Mouse (Mus musculus): ENCODE measurements at regions not wholly inside any gene's neighbourhood (a gene's known extent, or its start where the extent isn't known, plus 50 kb on each side); places are given as distances from the start of the nearest gene placed in this dataset.
A peak's percentile ranks its signal among the peaks of the same experiment; 100 is the strongest.

GRCm38 (mm10) chr6:84472287-84472686 lies 121.4 kb downstream of the Cyp26b1 start:
- 31% methylated on average over 3 of the region's 3 CpGs for WGBS

GRCm38 (mm10) chr6:84467319-84467718 lies 126.4 kb downstream of the Cyp26b1 start:
- WGBS, result 84% methylated on average over 3 of the region's 3 CpGs
- H3K4me2 ChIP-seq (replicated peaks; ENCODE audit: low read depth, low read length), result no peak overlapping the region
- ATAC-seq (no peak), DNase-seq (ENCODE audit: low spot score) (no peak)
- no peak overlapping the region for H3K4me3 ChIP-seq (ENCODE audit: low read depth, low read length)
- H3K4me1 ChIP-seq (ENCODE audit: insufficient read depth, low read depth, low read length), result no peaks in the 10 kb centered on the region
- H3K9ac ChIP-seq (replicated peaks; ENCODE audit: low read depth), result no peak overlapping the region
- no peaks in the 10 kb centered on the region for H3K36me3 ChIP-seq (ENCODE audit: insufficient read depth, low read length)
- no peak overlapping the region for H3K27ac ChIP-seq (ENCODE audit: low read length)
- no peaks in the 10 kb centered on the region for H3K9me3 ChIP-seq (ENCODE audit: low read length)
- no peaks in the 10 kb centered on the region for H3K27me3 ChIP-seq (replicated peaks; ENCODE audit: insufficient read depth, low read length)
- TF ChIP-seq CTCF (IDR thresholded peaks at IDR 0.05) (peak; percentile 26), EP300 (IDR thresholded peaks at IDR 0.05) (no peak)

More at GRCm38 (mm10) chr6:84472287-84472686, 121.4 kb downstream of the Cyp26b1 start:
- no peaks in the 10 kb centered on the region for H3K27me3 ChIP-seq (replicated peaks; ENCODE audit: insufficient read depth, low read length)
- no peaks in the 10 kb centered on the region for H3K4me1 ChIP-seq (ENCODE audit: insufficient read depth, low read depth, low read length)
- H3K4me2 ChIP-seq (replicated peaks; ENCODE audit: low read depth, low read length), result no peak overlapping the region
- DNase-seq (ENCODE audit: low spot score) (no peak), ATAC-seq (no peak)
- no peak overlapping the region for H3K27ac ChIP-seq (ENCODE audit: low read length)
- no peaks in the 10 kb centered on the region for H3K9me3 ChIP-seq (ENCODE audit: low read length)
- no peak overlapping the region for H3K4me3 ChIP-seq (ENCODE audit: low read depth, low read length)
- H3K9ac ChIP-seq (replicated peaks; ENCODE audit: low read depth), result no peak overlapping the region
- H3K36me3 ChIP-seq (ENCODE audit: insufficient read depth, low read length), result no peaks in the 10 kb centered on the region
- TF ChIP-seq EP300 (IDR thresholded peaks at IDR 0.05) (no peak), CTCF (IDR thresholded peaks at IDR 0.05) (peak; percentile 46)

- no peaks in the 10 kb centered on the region for H3K36me3 ChIP-seq (ENCODE audit: insufficient read depth, low read length)
- H3K4me1 ChIP-seq (ENCODE audit: insufficient read depth, low read depth, low read length), result no peaks in the 10 kb centered on the region
- H3K9ac ChIP-seq (replicated peaks; ENCODE audit: low read depth), result no peak overlapping the region
- DNase-seq (ENCODE audit: low spot score), result no peak
- H3K4me2 ChIP-seq (replicated peaks; ENCODE audit: low read depth, low read length), result no peak overlapping the region
- no peak for TF ChIP-seq EP300 (IDR thresholded peaks at IDR 0.05)
- TF ChIP-seq CTCF (IDR thresholded peaks at IDR 0.05), result no peak
- H3K27ac ChIP-seq (ENCODE audit: low read length), result no peak overlapping the region
- no peaks in the 10 kb centered on the region for H3K27me3 ChIP-seq (replicated peaks; ENCODE audit: insufficient read depth, low read length)
- ATAC-seq, result no peak
- H3K4me3 ChIP-seq (ENCODE audit: low read depth, low read length), result no peak overlapping the region
- 75% methylated on average over 7 of the region's 7 CpGs for WGBS
- no peaks in the 10 kb centered on the region for H3K9me3 ChIP-seq (ENCODE audit: low read length)
Observed at GRCm38 (mm10) chr6:84466223-84466622, 127.5 kb downstream of the Cyp26b1 start.

- H3K9me3 ChIP-seq (ENCODE audit: low read length), result no peaks in the 10 kb centered on the region
- no peak overlapping the region for H3K4me2 ChIP-seq (replicated peaks; ENCODE audit: low read depth, low read length)
- H3K27me3 ChIP-seq (replicated peaks; ENCODE audit: insufficient read depth, low read length), result no peaks in the 10 kb centered on the region
- H3K4me1 ChIP-seq (ENCODE audit: insufficient read depth, low read depth, low read length), result no peaks in the 10 kb centered on the region
- no peaks in the 10 kb centered on the region for H3K36me3 ChIP-seq (ENCODE audit: insufficient read depth, low read length)
- H3K27ac ChIP-seq (ENCODE audit: low read length), result no peak overlapping the region
- no peak overlapping the region for H3K9ac ChIP-seq (replicated peaks; ENCODE audit: low read depth)
- DNase-seq (ENCODE audit: low spot score) (no peak), ATAC-seq (no peak)
- H3K4me3 ChIP-seq (ENCODE audit: low read depth, low read length), result no peak overlapping the region
- 78% methylated on average over 5 of the region's 5 CpGs for WGBS
- TF ChIP-seq EP300 (IDR thresholded peaks at IDR 0.05), result no peak
Observed at GRCm38 (mm10) chr6:84465596-84465995, 128.1 kb downstream of the Cyp26b1 start.

- Histone ChIP-seq H3K4me3 (ENCODE audit: low read depth, low read length) (no peak overlapping the region), H3K9me3 (ENCODE audit: low read length) (no peaks in the 10 kb centered on the region), H3K4me1 (ENCODE audit: insufficient read depth, low read depth, low read length) (no peaks in the 10 kb centered on the region), H3K4me2 (replicated peaks; ENCODE audit: low read depth, low read length) (no peak overlapping the region), H3K27ac (ENCODE audit: low read length) (no peak overlapping the region), H3K9ac (replicated peaks; ENCODE audit: low read depth) (no peak overlapping the region), H3K36me3 (ENCODE audit: insufficient read depth, low read length) (no peaks in the 10 kb centered on the region), H3K27me3 (replicated peaks; ENCODE audit: insufficient read depth, low read length) (no peaks in the 10 kb centered on the region)
- ATAC-seq (no peak), DNase-seq (ENCODE audit: low spot score) (no peak)
- 83% methylated on average over 7 of the region's 7 CpGs for WGBS
- no peak for TF ChIP-seq CTCF (IDR thresholded peaks at IDR 0.05)
- no peak for TF ChIP-seq EP300 (IDR thresholded peaks at IDR 0.05)
Observed at GRCm38 (mm10) chr6:84463592-84464367, 129.9 kb downstream of the Cyp26b1 start.

- no peak for ATAC-seq
Observed at GRCm38 (mm10) chr6:84456803-84457202, 136.9 kb downstream of the Cyp26b1 start.

More at GRCm38 (mm10) chr6:84456803-84457202, 136.9 kb downstream of the Cyp26b1 start:
- Histone ChIP-seq H3K4me3 (ENCODE audit: low read depth, low read length) (no peak overlapping the region), H3K9me3 (ENCODE audit: low read length) (no peaks in the 10 kb centered on the region), H3K4me2 (replicated peaks; ENCODE audit: low read depth, low read length) (no peak overlapping the region), H3K27me3 (replicated peaks; ENCODE audit: insufficient read depth, low read length) (no peaks in the 10 kb centered on the region), H3K27ac (ENCODE audit: low read length) (no peak overlapping the region), H3K9ac (replicated peaks; ENCODE audit: low read depth) (no peak overlapping the region), H3K36me3 (ENCODE audit: insufficient read depth, low read length) (no peaks in the 10 kb centered on the region), H3K4me1 (ENCODE audit: insufficient read depth, low read depth, low read length) (no peaks in the 10 kb centered on the region)
- TF ChIP-seq CTCF (IDR thresholded peaks at IDR 0.05) (no peak), EP300 (IDR thresholded peaks at IDR 0.05) (no peak)
- no peak for DNase-seq (ENCODE audit: low spot score)
- 73% methylated on average over 3 of the region's 3 CpGs for WGBS

Data from lung, postnatal 0 days (tissue).